Mouse (Mus musculus) liver, embryonic 11.5 days (tissue): Measurements from ENCODE around the gene Zfp524. TPM values are rescaled to one million over a fixed set of nuclear protein-coding genes. Genes with fewer than 3 reads are reported as not detected.
A peak's percentile ranks its signal among the peaks of the same experiment; 100 is the strongest.

Source experiments
- ATAC-seq: fragments of 200-750 bp; cut with Nextera tagmentation; replicated peaks from 2 replicates; pipeline ENCODE4 v1.8.0; 2017; ENCODE audit warnings: moderate number of reproducible peaks, mild to moderate bottlenecking, moderate TSS enrichment, moderate library complexity; ENCODE audit not compliant: low FRiP score
- DNase-seq: peaks from one replicate; pipeline ENCODE4 v3.0.0-alpha.2; 2017; ENCODE audit warnings: low spot score
- H3K27ac ChIP-seq: fragments of 300-500 bp; sonication (generic); 2 replicates; pipeline ENCODE4 v1.5.1; 2014; ENCODE audit warnings: mild to moderate bottlenecking, low read depth, low read length, control low read depth
- H3K27me3 ChIP-seq: fragments of 300-500 bp; sonication (generic); replicated peaks from 2 replicates; pipeline ENCODE4 v1.6.1; 2014; ENCODE audit warnings: low read length, mixed read lengths; ENCODE audit not compliant: control insufficient read depth, insufficient read depth
- H3K36me3 ChIP-seq: fragments of 300-500 bp; sonication (generic); 2 replicates; pipeline ENCODE4 v1.6.1; 2014; ENCODE audit warnings: mild to moderate bottlenecking, low read length, moderate library complexity, mixed read lengths; ENCODE audit not compliant: control insufficient read depth, insufficient read depth
- H3K4me1 ChIP-seq: fragments of 300-500 bp; sonication (generic); replicated peaks from 2 replicates; pipeline ENCODE4 v1.6.1; 2014; ENCODE audit warnings: low read length, mixed read lengths; ENCODE audit not compliant: control insufficient read depth, insufficient read depth
- H3K4me2 ChIP-seq: fragments of 300-500 bp; sonication (generic); 2 replicates; pipeline ENCODE4 v1.6.1; 2014; ENCODE audit warnings: mild to moderate bottlenecking, control low read depth, moderate library complexity
- H3K4me3 ChIP-seq: fragments of 300-500 bp; sonication (generic); 2 replicates; pipeline ENCODE4 v1.5.1; 2014; ENCODE audit warnings: low read depth, low read length, control low read depth
- H3K9ac ChIP-seq: fragments of 300-500 bp; sonication (generic); 2 replicates; pipeline ENCODE4 v1.6.1; 2014; ENCODE audit warnings: low read depth, low read length, control low read depth
- H3K9me3 ChIP-seq: fragments of 300-500 bp; sonication (generic); 2 replicates; pipeline ENCODE4 v1.6.1; 2016; ENCODE audit warnings: low read length, inconsistent platforms, mixed read lengths; ENCODE audit not compliant: control insufficient read depth
- WGBS: fragments of 180-500 bp; shearing (Covaris S2); extraction: QIAGEN DNeasy Blood & Tissue Kit; methylation state at CpG from one replicate; pipeline ENCODE4 v1.1.7; 2014; 5-methylcytosine and 5-hydroxymethylcytosine counted together
- polyA plus RNA-seq: library from polyadenylated mRNA; unstranded; fragments of >200 nt; fragmentation: Nextera tagmentation; extraction: Ambion mirVana; gene quantifications from 2 replicates; pipeline ENCODE4 v1.2.1, GENCODE M21; 2014

The Zfp524 gene
- polyA plus RNA-seq, 1 experiment from 2014 or later: 13.9 TPM

DNA sequence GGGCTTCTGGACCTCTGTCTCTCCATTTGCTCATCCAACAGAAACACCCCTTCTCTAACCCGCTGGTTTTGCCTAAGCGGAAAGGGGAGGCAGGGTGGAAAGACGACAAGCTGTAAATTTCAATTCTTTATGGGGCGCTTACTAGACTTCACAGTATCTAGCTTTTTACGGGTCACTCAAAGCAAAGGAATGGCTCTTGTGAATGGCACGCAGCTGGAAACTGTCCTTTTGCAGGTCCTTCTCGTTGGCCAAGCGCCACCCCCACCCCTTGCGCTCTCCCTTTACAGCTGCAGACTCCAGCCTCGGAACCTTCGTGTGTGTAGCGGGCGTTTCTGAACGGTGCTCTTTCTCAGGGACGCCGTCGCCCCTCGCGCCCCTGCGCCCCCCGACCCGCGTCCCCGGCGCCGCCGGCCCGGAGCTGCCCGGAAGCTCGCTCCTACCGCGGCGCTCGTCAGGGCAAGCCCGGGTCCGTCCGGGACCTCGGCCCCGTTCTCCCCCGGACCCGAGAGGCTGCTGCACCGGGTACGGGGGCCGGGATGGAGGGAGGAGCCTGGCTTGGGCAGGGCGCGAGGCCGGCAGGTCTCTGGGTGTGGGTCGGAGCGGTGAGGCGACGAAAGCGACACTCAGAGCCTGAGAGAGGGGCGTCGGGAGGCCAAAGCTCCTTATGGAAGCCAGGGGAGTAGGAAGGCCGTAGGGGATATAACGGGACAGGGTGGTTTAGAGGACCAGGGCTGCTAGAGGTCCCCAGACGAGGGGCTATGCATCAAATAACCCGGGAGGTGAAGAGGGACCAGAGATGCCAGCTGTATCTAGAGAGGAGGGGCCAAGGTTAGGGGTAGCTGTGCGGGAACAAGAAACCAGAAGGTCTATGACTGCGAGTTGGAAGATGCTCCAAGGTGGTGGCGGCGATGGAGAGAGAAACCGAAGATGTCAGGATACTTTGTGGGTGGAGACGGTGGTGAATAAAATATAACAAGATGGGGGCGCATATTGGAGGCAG is 37.3 kb downstream of the Zfp524 start, which contains the start of gene Zfp580:
TSS of gene Zfp580 (plus strand) at position 346 of the 1,000 bp plus-strand sequence.
- whole genome bisulfite sequencing: 2% methylated on average over 65 of the region's 65 CpGs
- no peak within 1 kb of the TSS for H3K27ac ChIP-seq
- H3K9me3 ChIP-seq: no peaks in the 10 kb centered on the region
- DNase-seq (peak; percentile 81), ATAC-seq (peak; percentile 71)
- peak within 1 kb of the TSS; percentile 73 for H3K4me3 ChIP-seq
- peak within 1 kb of the TSS; percentile 76 for H3K9ac ChIP-seq
- H3K4me1 ChIP-seq: peaks cover 8% of the 10 kb centered on the region
- H3K36me3 ChIP-seq: no peaks in the 10 kb centered on the region
- peaks cover 64% of the 10 kb centered on the region for H3K27me3 ChIP-seq
- peak within 1 kb of the TSS; percentile 92 for H3K4me2 ChIP-seq

DNA sequence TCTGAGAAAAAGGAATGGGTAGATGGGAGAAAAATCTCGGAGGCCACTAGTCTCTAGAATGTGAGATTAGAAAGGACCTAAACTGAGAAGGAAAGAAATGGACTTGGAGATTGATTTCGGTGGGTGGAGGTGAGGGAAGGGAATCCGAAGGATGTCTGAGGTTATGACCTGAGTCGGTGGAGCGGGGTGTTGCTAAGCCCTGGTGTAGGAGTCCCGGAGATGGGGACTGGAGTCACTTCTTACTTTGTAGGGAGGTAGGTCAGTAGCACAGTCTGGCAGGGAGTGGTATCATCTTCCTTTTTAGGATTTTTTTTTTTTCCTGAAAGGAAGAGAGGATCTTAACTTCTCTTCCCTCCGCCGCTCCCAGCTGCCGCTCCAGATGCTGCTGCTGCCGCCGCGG is 38.2 kb downstream of the Zfp524 start:
- peaks cover 8% of the 10 kb centered on the region for H3K4me1 ChIP-seq
- 4% methylated on average over 12 of the region's 12 CpGs for WGBS
- no peaks in the 10 kb centered on the region for H3K36me3 ChIP-seq
- no peak overlapping the region for H3K27ac ChIP-seq
- ATAC-seq: no peak
- H3K4me2 ChIP-seq: peak overlapping the region; percentile 92
- H3K27me3 ChIP-seq: peaks cover 74% of the 10 kb centered on the region
- no peak overlapping the region for H3K9ac ChIP-seq
- DNase-seq: no peak
- peak overlapping the region; percentile 73 for H3K4me3 ChIP-seq
- no peaks in the 10 kb centered on the region for H3K9me3 ChIP-seq

- Histone ChIP-seq H3K4me2 (peak overlapping the region; percentile 92), H3K9ac (no peak overlapping the region), H3K36me3 (no peaks in the 10 kb centered on the region), H3K4me3 (peak overlapping the region; percentile 73), H3K27ac (no peak overlapping the region), H3K9me3 (no peaks in the 10 kb centered on the region), H3K27me3 (peaks cover 79% of the 10 kb centered on the region), H3K4me1 (peaks cover 8% of the 10 kb centered on the region)
- no peak for DNase-seq
- 5% methylated on average over 45 of the region's 45 CpGs for WGBS
- no peak; the same call in 1 of the 2 replicates for ATAC-seq
These were observed 38.7 kb downstream of the Zfp524 start for GRCm38 (mm10) chr7:5052931-5053343.

DNA sequence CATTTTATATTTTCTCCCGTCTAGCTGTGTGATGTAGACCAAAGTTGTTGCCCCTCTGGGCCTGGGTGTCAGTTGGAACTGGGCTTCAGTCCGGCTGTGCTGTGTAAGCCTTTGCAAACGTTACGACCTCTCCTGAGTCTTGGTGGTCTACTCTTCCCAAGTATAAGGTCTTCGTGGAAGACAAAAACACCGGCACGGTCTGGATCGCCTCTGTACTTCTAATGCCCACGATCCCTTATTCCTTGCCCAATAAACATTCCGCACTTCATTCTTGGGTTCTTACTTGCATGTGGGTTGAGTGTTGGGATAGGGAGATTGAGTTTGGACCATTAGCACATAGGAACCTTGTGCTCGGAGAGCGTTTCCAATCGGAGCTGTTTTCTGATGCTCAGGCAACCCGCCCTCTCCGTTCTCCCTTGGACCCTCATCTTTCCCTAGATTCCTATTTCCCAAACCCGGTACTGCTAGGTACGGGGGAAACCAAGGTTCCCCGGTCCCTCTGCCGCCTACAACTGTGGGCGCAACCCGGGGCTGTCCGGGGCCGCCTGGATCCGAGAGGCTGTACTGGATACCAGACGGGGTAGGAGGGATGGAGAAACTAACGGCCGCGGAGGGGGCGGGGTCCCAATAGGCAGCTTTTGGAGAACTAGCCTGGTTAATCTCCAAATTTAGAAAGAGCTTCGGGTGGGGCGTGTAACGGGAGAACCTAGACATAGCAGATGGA is 39.4 kb downstream of the Zfp524 start:
- Histone ChIP-seq H3K27me3 (peaks cover 86% of the 10 kb centered on the region), H3K27ac (no peak overlapping the region), H3K36me3 (no peaks in the 10 kb centered on the region), H3K9me3 (no peaks in the 10 kb centered on the region), H3K9ac (no peak overlapping the region), H3K4me1 (peaks cover 8% of the 10 kb centered on the region), H3K4me2 (peak overlapping the region; percentile 92), H3K4me3 (peak overlapping the region; percentile 73)
- no peak for DNase-seq
- 9% methylated on average over 32 of the region's 32 CpGs for WGBS
- no peak for ATAC-seq

- Histone ChIP-seq H3K27ac (no peak overlapping the region), H3K4me3 (peak overlapping the region; percentile 32), H3K27me3 (peaks cover 73% of the 10 kb centered on the region), H3K36me3 (no peaks in the 10 kb centered on the region), H3K9me3 (no peaks in the 10 kb centered on the region), H3K4me1 (peaks cover 15% of the 10 kb centered on the region), H3K9ac (0 out of 2 replicates have a peak overlapping the region, but pooled peaks have one; percentile 13), H3K4me2 (peak overlapping the region; percentile 54)
- DNase-seq (peak; percentile 58), ATAC-seq (no peak)
- WGBS: 5% methylated on average over 53 of the region's 55 CpGs
These were observed 42.5 kb downstream of the Zfp524 start for GRCm38 (mm10) chr7:5056651-5057263.

- Histone ChIP-seq H3K4me3 (0 out of 2 replicates have a peak overlapping the region, but pooled peaks have one; percentile 32), H3K27me3 (peaks cover 66% of the 10 kb centered on the region), H3K36me3 (no peaks in the 10 kb centered on the region), H3K27ac (no peak overlapping the region), H3K9ac (no peak overlapping the region), H3K4me2 (no peak overlapping the region), H3K9me3 (no peaks in the 10 kb centered on the region), H3K4me1 (peaks cover 15% of the 10 kb centered on the region)
- DNase-seq: no peak
- 34% methylated on average over 8 of the region's 8 CpGs for WGBS
- no peak for ATAC-seq
These were observed 43.2 kb downstream of the Zfp524 start for GRCm38 (mm10) chr7:5057381-5057780.

DNA sequence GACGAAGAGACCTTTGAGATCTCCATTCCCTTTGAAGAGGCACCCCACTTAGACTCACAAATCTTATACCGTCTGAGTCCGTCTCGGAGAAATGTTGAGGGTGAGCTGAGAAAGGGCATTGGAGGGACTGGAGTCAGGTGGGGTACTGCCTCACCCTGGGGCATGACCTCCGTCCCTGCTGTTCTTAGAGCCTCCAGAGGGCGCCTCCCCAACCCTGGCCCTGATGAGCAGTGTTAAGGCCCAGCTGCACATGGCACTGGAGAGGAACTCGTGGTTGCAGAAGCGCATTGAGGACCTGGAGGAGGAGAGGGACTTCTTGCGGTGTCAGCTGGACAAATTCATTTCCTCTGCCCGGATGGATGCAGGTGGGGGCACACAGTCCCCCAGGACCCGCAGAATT is 43.6 kb downstream of the Zfp524 start:
- WGBS: 26% methylated on average over 11 of the region's 11 CpGs
- H3K27ac ChIP-seq: no peak overlapping the region
- H3K4me2 ChIP-seq: no peak overlapping the region
- no peak for DNase-seq
- peaks cover 12% of the 10 kb centered on the region for H3K4me1 ChIP-seq
- ATAC-seq: no peak
- peaks cover 62% of the 10 kb centered on the region for H3K27me3 ChIP-seq
- no peak overlapping the region for H3K4me3 ChIP-seq
- no peak overlapping the region for H3K9ac ChIP-seq
- H3K9me3 ChIP-seq: no peaks in the 10 kb centered on the region
- H3K36me3 ChIP-seq: no peaks in the 10 kb centered on the region

DNA sequence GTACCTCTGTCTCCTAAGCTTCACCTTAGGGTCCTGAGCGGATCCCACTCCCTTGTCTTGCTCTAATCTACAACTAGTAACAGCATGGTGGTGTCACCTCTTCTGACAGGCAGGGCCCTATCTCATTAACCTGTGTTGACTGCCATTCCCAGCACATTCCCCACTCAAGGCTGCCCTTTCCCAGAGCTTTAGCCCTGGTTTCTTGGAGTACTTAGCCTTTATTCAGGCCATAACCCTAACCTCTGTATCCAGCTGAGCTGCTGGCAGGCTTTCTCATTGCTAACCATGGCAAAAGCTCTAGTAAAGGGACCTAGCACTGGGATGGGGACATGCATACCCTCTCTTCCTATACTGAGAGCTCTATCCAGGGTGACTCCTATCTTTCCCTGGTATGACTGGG is 44.4 kb downstream of the Zfp524 start:
- no peak overlapping the region for H3K4me3 ChIP-seq
- no peak overlapping the region for H3K9ac ChIP-seq
- no peak for DNase-seq
- no peaks in the 10 kb centered on the region for H3K9me3 ChIP-seq
- no peak overlapping the region for H3K27ac ChIP-seq
- no peaks in the 10 kb centered on the region for H3K36me3 ChIP-seq
- 92% methylated on average over 1 of the region's 1 CpGs for WGBS
- H3K4me2 ChIP-seq: no peak overlapping the region
- ATAC-seq: no peak
- peaks cover 9% of the 10 kb centered on the region for H3K4me1 ChIP-seq
- peaks cover 54% of the 10 kb centered on the region for H3K27me3 ChIP-seq
